Mouse (Mus musculus): ENCODE results near the gene Btg4. TPM values are rescaled to one million over a fixed set of nuclear protein-coding genes. Genes with fewer than 3 reads are reported as not detected.

The Btg4 gene
- polyA plus RNA-seq, 2 experiments: not detected

- Histone ChIP-seq H3K27ac (no peak overlapping the region), H3K4me2 (ENCODE audit: low read depth) (no peak overlapping the region), H3K9ac (replicated peaks) (no peak overlapping the region), H3K27me3 (ENCODE audit: control insufficient read depth, insufficient read depth, low read length) (no peaks in the 10 kb centered on the region), H3K4me1 (replicated peaks; ENCODE audit: control insufficient read depth in 2 of 2, insufficient read depth in 2 of 2, low read length in 1 of 2) (0 out of 4 replicates have a peak, but pooled peaks cover 0 to 2% of the 10 kb centered on the region in 2 experiments), H3K36me3 (replicated peaks; ENCODE audit: control insufficient read depth, insufficient read depth, low read depth) (no peaks in the 10 kb centered on the region), H3K9me3 (ENCODE audit: control insufficient read depth, low read length) (no peaks in the 10 kb centered on the region), H3K4me3 (ENCODE audit: insufficient read depth in 1 of 2, low read depth in 2 of 2, low read length in 2 of 2) (no peak overlapping the region)
- ATAC-seq (ENCODE audit: insufficient read depth) (no peak), DNase-seq (ENCODE audit: low read depth in 3 of 3, low spot score in 3 of 3) (no peak)
- WGBS (ENCODE audit: insufficient replicate concordance): 36% methylated on average over 4 of the region's 4 CpGs
- TF ChIP-seq EP300 (IDR thresholded peaks at IDR 0.05; ENCODE audit: low read depth) (no peak), CTCF (IDR thresholded peaks at IDR 0.05; ENCODE audit: low read depth) (no peak)
Observed at GRCm38 (mm10) chr9:51021123-51021795, 39.4 kb upstream of the Btg4 start.

GRCm38 (mm10) chr9:51026952-51027351 lies 33.7 kb upstream of the Btg4 start:
- Histone ChIP-seq H3K9me3 (ENCODE audit: control insufficient read depth, low read length) (no peaks in the 10 kb centered on the region), H3K4me1 (replicated peaks; ENCODE audit: control insufficient read depth in 2 of 2, insufficient read depth in 2 of 2, low read length in 1 of 2) (no peaks in the 10 kb centered on the region), H3K4me2 (ENCODE audit: low read depth) (no peak overlapping the region), H3K27ac (no peak overlapping the region), H3K36me3 (replicated peaks; ENCODE audit: control insufficient read depth, insufficient read depth, low read depth) (no peaks in the 10 kb centered on the region), H3K9ac (replicated peaks) (no peak overlapping the region), H3K4me3 (ENCODE audit: insufficient read depth in 1 of 2, low read depth in 2 of 2, low read length in 2 of 2) (no peak overlapping the region), H3K27me3 (ENCODE audit: control insufficient read depth, insufficient read depth, low read length) (no peaks in the 10 kb centered on the region)
- WGBS (ENCODE audit: insufficient replicate concordance): 50% methylated on average over 1 of the region's 1 CpGs
- DNase-seq (ENCODE audit: low read depth in 3 of 3, low spot score in 3 of 3): no peak
- no peak for TF ChIP-seq CTCF (IDR thresholded peaks at IDR 0.05; ENCODE audit: low read depth)
- TF ChIP-seq EP300 (IDR thresholded peaks at IDR 0.05; ENCODE audit: low read depth): no peak
- no peak for ATAC-seq (ENCODE audit: insufficient read depth)

DNA sequence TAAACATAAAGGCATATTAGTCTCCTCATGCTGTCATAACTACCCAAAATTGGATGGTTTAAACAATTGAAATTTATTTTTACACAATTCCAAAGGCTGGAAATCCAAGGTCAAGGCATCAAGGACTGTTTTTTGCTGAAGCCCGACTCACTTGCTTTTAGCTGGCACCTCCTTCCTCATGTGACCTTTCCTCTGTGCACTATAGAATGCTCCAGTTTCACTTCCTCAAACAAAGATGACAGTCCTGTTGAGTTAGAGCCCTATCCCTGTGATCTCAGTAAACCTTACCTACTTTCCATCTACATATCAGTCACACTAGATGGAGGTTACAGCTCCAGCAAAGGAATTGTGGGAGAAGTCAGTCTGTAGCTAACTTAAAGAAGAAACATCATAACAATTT lies 30.6 kb upstream of the Btg4 start:
- 12% methylated on average over 1 of the region's 1 CpGs for WGBS (ENCODE audit: insufficient replicate concordance)
- Histone ChIP-seq H3K27ac (no peak overlapping the region), H3K27me3 (ENCODE audit: control insufficient read depth, insufficient read depth, low read length) (no peaks in the 10 kb centered on the region), H3K36me3 (replicated peaks; ENCODE audit: control insufficient read depth, insufficient read depth, low read depth) (no peaks in the 10 kb centered on the region), H3K4me2 (ENCODE audit: low read depth) (no peak overlapping the region), H3K9ac (replicated peaks) (no peak overlapping the region), H3K4me1 (replicated peaks; ENCODE audit: control insufficient read depth in 2 of 2, insufficient read depth in 2 of 2, low read length in 1 of 2) (peaks cover 0 to 2% of the 10 kb centered on the region in 2 experiments; a peak in 1 of 4 replicates), H3K9me3 (ENCODE audit: control insufficient read depth, low read length) (no peaks in the 10 kb centered on the region), H3K4me3 (ENCODE audit: insufficient read depth in 1 of 2, low read depth in 2 of 2, low read length in 2 of 2) (no peak overlapping the region)
- ATAC-seq (ENCODE audit: insufficient read depth) (no peak), DNase-seq (ENCODE audit: low read depth in 3 of 3, low spot score in 3 of 3) (no peak)
- TF ChIP-seq EP300 (IDR thresholded peaks at IDR 0.05; ENCODE audit: low read depth): no peak
- TF ChIP-seq CTCF (IDR thresholded peaks at IDR 0.05; ENCODE audit: low read depth): no peak

DNA sequence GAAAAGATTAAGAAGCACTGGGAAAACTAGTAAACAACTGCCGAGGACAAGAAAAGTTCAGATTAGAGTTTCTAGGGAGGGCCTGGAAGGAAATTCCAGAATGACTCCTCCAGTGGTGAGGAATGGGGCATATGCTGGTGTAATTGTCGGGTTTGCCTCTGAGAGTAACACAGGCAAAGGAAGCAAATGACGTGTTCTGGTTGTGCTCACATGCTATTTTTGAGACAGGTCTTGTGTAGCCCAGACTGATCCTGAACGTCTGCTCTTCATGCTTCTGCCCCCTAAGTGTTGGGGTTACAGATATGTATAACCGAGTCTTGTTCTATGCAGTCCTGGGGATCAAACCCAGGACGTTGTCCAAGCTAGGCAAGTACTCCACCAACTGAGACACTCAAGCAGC lies 29.1 kb upstream of the Btg4 start:
- no peak overlapping the region for H3K27ac ChIP-seq
- TF ChIP-seq CTCF (IDR thresholded peaks at IDR 0.05; ENCODE audit: low read depth): no peak
- no peak for TF ChIP-seq EP300 (IDR thresholded peaks at IDR 0.05; ENCODE audit: low read depth)
- H3K27me3 ChIP-seq (ENCODE audit: control insufficient read depth, insufficient read depth, low read length): no peaks in the 10 kb centered on the region
- no peaks in the 10 kb centered on the region for H3K9me3 ChIP-seq (ENCODE audit: control insufficient read depth, low read length)
- no peak for ATAC-seq (ENCODE audit: insufficient read depth)
- no peak overlapping the region for H3K4me3 ChIP-seq (ENCODE audit: insufficient read depth in 1 of 2, low read depth in 2 of 2, low read length in 2 of 2)
- H3K4me2 ChIP-seq (ENCODE audit: low read depth): no peak overlapping the region
- H3K4me1 ChIP-seq (replicated peaks; ENCODE audit: control insufficient read depth in 2 of 2, insufficient read depth in 2 of 2, low read length in 1 of 2): peaks cover 0 to 2% of the 10 kb centered on the region in 2 experiments; a peak in 1 of 4 replicates
- no peak for DNase-seq (ENCODE audit: low read depth in 3 of 3, low spot score in 3 of 3)
- no peak overlapping the region for H3K9ac ChIP-seq (replicated peaks)
- H3K36me3 ChIP-seq (replicated peaks; ENCODE audit: control insufficient read depth, insufficient read depth, low read depth): no peaks in the 10 kb centered on the region
- 54% methylated on average over 6 of the region's 6 CpGs for WGBS (ENCODE audit: insufficient replicate concordance)

DNA sequence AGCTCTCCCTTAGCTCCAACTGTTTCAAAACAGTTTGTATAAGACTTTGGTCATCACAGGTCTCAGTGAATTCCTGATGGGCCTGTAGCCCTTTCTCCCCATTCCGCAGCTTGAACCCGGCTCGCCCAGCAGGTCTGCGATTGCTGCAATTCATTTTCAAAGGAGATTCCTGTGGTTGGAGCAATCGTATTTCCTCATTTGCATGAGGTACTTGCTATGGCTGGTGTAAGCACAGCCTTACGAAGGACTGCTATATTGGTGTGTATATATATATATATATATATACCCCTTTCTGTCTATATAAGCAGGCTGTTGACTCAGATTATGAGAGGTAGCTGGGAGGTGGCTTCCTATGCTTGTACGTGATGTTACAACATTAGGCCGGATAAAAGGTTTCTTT lies 28.4 kb upstream of the Btg4 start:
- no peak overlapping the region for H3K4me2 ChIP-seq (ENCODE audit: low read depth)
- H3K27ac ChIP-seq: no peak overlapping the region
- WGBS (ENCODE audit: insufficient replicate concordance): 43% methylated on average over 8 of the region's 8 CpGs
- TF ChIP-seq CTCF (IDR thresholded peaks at IDR 0.05; ENCODE audit: low read depth) (no peak), EP300 (IDR thresholded peaks at IDR 0.05; ENCODE audit: low read depth) (no peak)
- H3K9ac ChIP-seq (replicated peaks): no peak overlapping the region
- H3K27me3 ChIP-seq (ENCODE audit: control insufficient read depth, insufficient read depth, low read length): no peaks in the 10 kb centered on the region
- no peak overlapping the region for H3K4me3 ChIP-seq (ENCODE audit: insufficient read depth in 1 of 2, low read depth in 2 of 2, low read length in 2 of 2)
- DNase-seq (ENCODE audit: low read depth in 3 of 3, low spot score in 3 of 3) (no peak), ATAC-seq (ENCODE audit: insufficient read depth) (no peak)
- no peaks in the 10 kb centered on the region for H3K9me3 ChIP-seq (ENCODE audit: control insufficient read depth, low read length)
- H3K4me1 ChIP-seq (replicated peaks; ENCODE audit: control insufficient read depth in 2 of 2, insufficient read depth in 2 of 2, low read length in 1 of 2): peaks cover 0 to 2% of the 10 kb centered on the region in 2 experiments; a peak in 1 of 4 replicates
- H3K36me3 ChIP-seq (replicated peaks; ENCODE audit: control insufficient read depth, insufficient read depth, low read depth): no peaks in the 10 kb centered on the region

Data from liver, embryonic 14.5 days (tissue).